In the genomic region with DNA sequence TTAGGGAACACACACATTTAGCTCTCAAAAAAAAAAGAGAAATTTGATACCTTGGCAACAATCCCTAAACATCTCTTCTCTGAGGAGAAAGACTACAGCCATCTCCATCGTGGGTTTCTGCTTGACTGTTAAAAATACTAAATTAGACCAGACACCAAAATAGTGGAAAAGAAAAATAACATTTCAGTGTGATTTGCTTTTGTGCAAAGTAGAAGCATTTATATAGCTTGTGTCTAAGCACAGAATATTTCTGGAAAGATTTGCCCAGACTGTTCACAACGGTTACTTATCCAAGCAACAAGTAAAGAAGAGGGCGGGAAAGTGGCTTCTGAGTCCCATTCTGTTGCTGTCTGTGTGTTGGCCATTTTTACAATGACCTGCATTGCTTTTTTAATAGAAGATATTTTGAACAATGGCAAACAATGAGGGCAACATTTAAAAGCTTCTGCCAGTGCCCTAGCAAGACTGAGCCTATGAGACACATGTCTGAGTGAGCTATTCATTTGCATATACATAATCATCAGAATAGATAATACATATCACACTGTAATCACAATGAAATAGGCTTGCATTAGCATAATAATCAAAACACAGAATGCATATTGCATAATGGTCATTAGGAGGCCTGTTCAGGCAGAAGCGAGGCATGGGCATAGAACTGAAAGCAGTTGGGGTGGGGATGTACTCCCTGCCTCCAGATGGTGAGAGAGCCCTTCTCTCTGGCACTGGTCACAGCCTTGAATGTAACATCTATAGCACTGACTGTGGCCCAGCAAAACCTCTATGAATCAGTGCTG, we compare ENCODE assay signal across 13 mouse cellular contexts.
DNase-seq lines count a peak whose midpoint lies in the region; ATAC-seq and TF ChIP-seq lines count a peak whose summit lies in the region.
"Had no signal": no experiment of that assay in that cellular context is flagged by ENCODE, and none has a peak within 500 bp of the region (broad histone marks: within the 10 kb centered on the region; RNA-seq: fewer than 3 reads in every experiment).

No protein-coding gene starts in this region.

- no peak overlapping the region for H3K4me3 ChIP-seq in left cerebral cortex, adult 2 months
- H3K4me3 ChIP-seq in embryonic facial prominence, embryonic 14.5 days (ENCODE audit: low read depth, low read length) = no peak overlapping the region
- H3K4me3 ChIP-seq in hindbrain, embryonic 16.5 days (ENCODE audit: low read length) = no peak overlapping the region
- H3K4me3 ChIP-seq: heart, embryonic 13.5 days; limb, embryonic 13.5 days had no signal

- DNase-seq in cerebellum, adult 11-12 months = peak; percentile 38
- DNase-seq in cerebellum, postnatal 14 days = no peak
- peak; percentile 15 to 52 for DNase-seq in left cerebral cortex, postnatal 14 days (ENCODE audit: low spot score in 2 of 2)
- no peak for DNase-seq in left cerebral cortex, adult 2 months (ENCODE audit: extremely low spot score in 1 of 2, low spot score in 2 of 2)
- peak; percentile 65 for DNase-seq in embryonic facial prominence, embryonic 14.5 days (ENCODE audit: low spot score)
- DNase-seq in urinary bladder, postnatal 14 days (ENCODE audit: low spot score) = no peak
- DNase-seq in right cerebral cortex, postnatal 4 days = no peak
- DNase-seq: adrenal gland, postnatal 25 days; gastrocnemius, postnatal 36 days; layer of hippocampus, adult 9-11 months had no signal

- H3K4me2 ChIP-seq in embryonic facial prominence, embryonic 14.5 days (ENCODE audit: low read depth, low read length) = no peak overlapping the region
- H3K4me2 ChIP-seq in hindbrain, embryonic 16.5 days (ENCODE audit: low read length) = no peak overlapping the region
- H3K4me2 ChIP-seq: heart, embryonic 13.5 days; limb, embryonic 13.5 days had no signal

- ATAC-seq in embryonic facial prominence, embryonic 14.5 days (ENCODE audit: low read depth) = no peak
- peak; percentile 75 for ATAC-seq in hindbrain, embryonic 16.5 days

- H3K36me3 ChIP-seq in embryonic facial prominence, embryonic 14.5 days (ENCODE audit: control insufficient read depth, insufficient read depth, low read length) = no peaks in the 10 kb centered on the region
- H3K36me3 ChIP-seq in hindbrain, embryonic 16.5 days (ENCODE audit: control insufficient read depth, insufficient read depth, low read length) = no peaks in the 10 kb centered on the region
- H3K36me3 ChIP-seq: heart, embryonic 13.5 days; limb, embryonic 13.5 days had no signal

- no peak for TF ChIP-seq CTCF in left cerebral cortex, adult 2 months (IDR thresholded peaks at IDR 0.05)

- WGBS in embryonic facial prominence, embryonic 14.5 days = 67% methylated on average over 4 of the region's 4 CpGs
- WGBS in hindbrain, embryonic 16.5 days = 57% methylated on average over 4 of the region's 4 CpGs

- no peak overlapping the region for H3K9ac ChIP-seq in embryonic facial prominence, embryonic 14.5 days (ENCODE audit: low read depth, low read length)
- no peak overlapping the region for H3K9ac ChIP-seq in hindbrain, embryonic 16.5 days (ENCODE audit: low read depth, low read length)
- H3K9ac ChIP-seq: heart, embryonic 13.5 days; limb, embryonic 13.5 days had no signal

- H3K9me3 ChIP-seq in embryonic facial prominence, embryonic 14.5 days (ENCODE audit: control insufficient read depth, low read length) = no peaks in the 10 kb centered on the region
- H3K9me3 ChIP-seq in hindbrain, embryonic 16.5 days (ENCODE audit: control insufficient read depth, low read length) = no peaks in the 10 kb centered on the region
- H3K9me3 ChIP-seq: heart, embryonic 13.5 days; limb, embryonic 13.5 days had no signal

- no peak overlapping the region; the same call in 1 of the 2 replicates for H3K27ac ChIP-seq in left cerebral cortex, adult 2 months
- H3K27ac ChIP-seq in embryonic facial prominence, embryonic 14.5 days (replicated peaks; ENCODE audit: low read depth, low read length) = peak overlapping the region; percentile 61; the same call in 1 of the 2 replicates
- peak overlapping the region; percentile 21; the same call in 1 of the 2 replicates for H3K27ac ChIP-seq in hindbrain, embryonic 16.5 days (ENCODE audit: low read depth, low read length)
- H3K27ac ChIP-seq: heart, embryonic 13.5 days had no signal

- H3K4me1 ChIP-seq in embryonic facial prominence, embryonic 14.5 days (ENCODE audit: control insufficient read depth, insufficient read depth, low read length) = peaks cover 30% of the 10 kb centered on the region
- peaks cover 5% of the 10 kb centered on the region for H3K4me1 ChIP-seq in hindbrain, embryonic 16.5 days (ENCODE audit: control insufficient read depth, insufficient read depth, low read depth, low read length)

- no peaks in the 10 kb centered on the region for H3K27me3 ChIP-seq in embryonic facial prominence, embryonic 14.5 days (replicated peaks; ENCODE audit: control insufficient read depth, insufficient read depth, low read length)
- no peaks in the 10 kb centered on the region for H3K27me3 ChIP-seq in hindbrain, embryonic 16.5 days (replicated peaks; ENCODE audit: control insufficient read depth, insufficient read depth, low read length)
- H3K27me3 ChIP-seq: heart, embryonic 13.5 days; limb, embryonic 13.5 days had no signal

- intact Hi-C loops in left cerebral cortex, postnatal 14 days (cut with DNase I) = no loop called here
- intact Hi-C loops in left cerebral cortex, adult 2 months (cut with DNase I) = no loop called here

Comparison
In these comparisons a context has a peak if more than half of its experiments do, and no peak if none do; other contexts are left out.
1. DNase-seq: peak in cerebellum, adult 11-12 months (single experiment), left cerebral cortex, postnatal 14 days (2 of 2) and embryonic facial prominence, embryonic 14.5 days (single experiment); none in cerebellum, postnatal 14 days (0 of 2), left cerebral cortex, adult 2 months (0 of 2), urinary bladder, postnatal 14 days (single experiment) and right cerebral cortex, postnatal 4 days (single experiment).